Mouse (Mus musculus): ENCODE results near the gene Cerkl.

Cerkl gene

DNA sequence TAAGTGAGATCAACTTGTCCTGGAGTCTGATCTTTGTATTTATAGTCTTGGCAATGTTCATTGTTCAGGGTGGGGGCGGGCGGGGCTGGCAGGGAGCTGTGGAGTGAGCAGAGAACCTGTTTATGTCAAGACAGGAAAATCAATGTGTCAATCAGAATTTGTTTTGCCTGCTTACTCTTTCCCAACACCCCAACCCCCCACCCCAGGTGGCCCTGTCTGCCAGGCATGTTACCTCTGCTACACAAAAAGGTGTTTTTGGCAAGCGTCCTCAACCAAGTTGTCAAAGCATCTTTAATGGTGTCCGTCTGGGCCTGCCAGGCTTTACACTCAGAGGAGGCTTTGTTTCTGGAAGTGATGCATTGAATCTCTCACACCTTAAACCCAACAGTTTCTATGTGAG lies 141.5 kb downstream of the Cerkl start:
- DNase-seq (ENCODE audit: low spot score), result no peak

DNA sequence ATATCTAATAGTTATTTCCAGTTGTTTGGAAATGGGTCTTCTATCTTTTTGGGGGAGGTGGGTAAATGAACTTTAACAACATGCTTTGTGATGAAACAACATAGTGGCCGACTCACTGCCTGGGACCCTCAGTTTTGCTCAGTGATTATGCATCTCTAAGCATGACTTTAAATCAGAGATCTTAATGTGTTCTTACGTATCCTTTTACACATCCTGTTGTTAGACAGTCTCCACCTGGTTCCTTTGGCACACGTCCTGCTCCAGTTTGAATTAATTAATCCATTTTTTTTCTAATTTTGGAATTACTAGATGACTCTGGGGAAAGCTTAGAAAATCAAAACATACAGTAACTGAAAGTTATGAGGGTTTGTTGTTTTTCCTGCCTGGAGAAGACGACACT lies 144.1 kb downstream of the Cerkl start:
- DNase-seq (ENCODE audit: low spot score), result no peak

GRCm38 (mm10) chr2:79309454-79310118 lies 147.0 kb downstream of the Cerkl start:
- no peak for DNase-seq (ENCODE audit: low spot score)

- DNase-seq (ENCODE audit: low spot score), result no peak
Observed at GRCm38 (mm10) chr2:79307549-79307948, 149.0 kb downstream of the Cerkl start.

DNA sequence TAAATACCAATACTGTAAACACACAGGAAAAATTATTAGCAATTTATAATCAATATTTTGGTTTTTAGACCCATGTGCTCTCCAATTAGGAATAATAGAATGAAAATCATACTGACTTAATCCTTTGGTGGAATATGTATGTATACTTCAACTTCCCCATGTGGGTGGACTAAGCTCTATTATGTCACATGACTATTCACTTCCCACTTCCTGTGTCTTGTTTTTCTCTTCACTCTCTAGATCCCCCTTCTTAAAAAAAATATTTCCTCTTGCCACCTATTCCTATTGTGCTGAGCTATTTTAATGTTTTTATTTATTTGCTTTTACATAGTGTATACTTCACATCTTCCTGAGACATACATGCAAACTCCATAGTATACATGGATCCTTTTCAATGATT lies 154.2 kb downstream of the Cerkl start:
- DNase-seq (ENCODE audit: low spot score), result no peak

GRCm38 (mm10) chr2:79292431-79292830 lies 164.2 kb downstream of the Cerkl start:
- no peak for DNase-seq (ENCODE audit: low spot score)

DNA sequence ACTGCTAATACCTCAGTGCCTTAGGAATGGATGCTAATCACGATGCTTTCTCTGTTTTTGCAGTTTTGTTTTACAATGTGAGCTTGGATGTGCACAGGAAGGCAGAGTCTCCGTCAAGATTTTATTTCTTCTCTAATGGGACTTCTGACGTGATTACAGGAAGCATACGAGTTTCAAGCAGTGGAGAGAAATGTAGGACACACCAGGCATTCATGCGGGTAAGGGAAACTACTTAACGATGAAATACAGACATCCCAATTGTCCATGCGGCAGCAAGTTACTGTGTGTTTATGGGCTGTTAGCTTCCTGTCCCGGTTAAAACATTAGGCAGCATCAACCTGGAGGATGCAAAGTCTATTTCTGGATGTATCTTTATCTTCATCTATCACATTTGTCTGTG lies 164.7 kb downstream of the Cerkl start:
- no peak for DNase-seq (ENCODE audit: low spot score)

GRCm38 (mm10) chr2:79290149-79290548 lies 166.4 kb downstream of the Cerkl start:
- DNase-seq (ENCODE audit: low spot score), result no peak

DNA sequence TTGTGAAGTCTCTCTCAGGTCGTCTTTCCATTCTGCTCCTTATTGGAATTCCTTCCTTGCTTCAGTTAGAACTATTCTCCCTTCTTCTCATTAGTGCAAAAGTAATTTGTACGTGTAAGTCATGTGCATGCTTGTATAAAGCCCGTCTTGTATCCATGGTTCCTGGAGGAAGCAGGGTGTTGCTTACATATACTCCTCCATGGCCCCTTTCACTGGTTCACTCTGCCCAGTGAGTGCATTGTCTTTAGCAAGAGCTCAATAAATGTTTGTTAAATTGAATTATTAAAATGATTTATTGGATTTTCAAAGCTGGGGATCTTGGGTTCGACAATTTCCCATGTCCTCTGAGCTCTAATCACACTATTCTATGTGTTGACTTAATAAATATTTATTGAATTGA lies 172.4 kb downstream of the Cerkl start:
- DNase-seq (ENCODE audit: low spot score), result no peak

All from ovary, postnatal 36 days (tissue).